Mouse (Mus musculus) limb, embryonic 15.5 days (tissue): ENCODE results near the gene Iqcc. TPM values are rescaled to one million over a fixed set of nuclear protein-coding genes. Genes with fewer than 3 reads are reported as not detected.
A peak's percentile ranks its signal among the peaks of the same experiment; 100 is the strongest.

Experiments used
- ATAC-seq: fragments of 200-750 bp; cut with Nextera tagmentation; 2 replicates; pipeline ENCODE4 v1.8.0; 2017; ENCODE audit warnings: low read depth, moderate TSS enrichment; ENCODE audit not compliant: insufficient number of reproducible peaks, low FRiP score, low TSS enrichment
- H3K27ac ChIP-seq: fragments of 300-500 bp; sonication (generic); 2 replicates; pipeline ENCODE4 v1.5.1; 2015; ENCODE audit warnings: moderate library complexity, mild to moderate bottlenecking, inconsistent platforms
- H3K27me3 ChIP-seq: fragments of 300-500 bp; sonication (generic); 2 replicates; pipeline ENCODE4 v1.6.1; 2015; ENCODE audit warnings: inconsistent platforms
- H3K36me3 ChIP-seq: fragments of 300-500 bp; sonication (generic); 2 replicates; pipeline ENCODE4 v1.6.1; 2015; ENCODE audit warnings: inconsistent platforms
- H3K4me1 ChIP-seq: fragments of 300-500 bp; sonication (generic); 2 replicates; pipeline ENCODE4 v1.6.1; 2015; ENCODE audit warnings: inconsistent platforms
- H3K4me2 ChIP-seq: fragments of 300-500 bp; sonication (generic); 2 replicates; pipeline ENCODE4 v1.6.1; 2015; ENCODE audit warnings: mild to moderate bottlenecking, inconsistent platforms
- H3K4me3 ChIP-seq: fragments of 300-500 bp; sonication (generic); 2 replicates; pipeline ENCODE4 v1.5.1; 2015; ENCODE audit warnings: mild to moderate bottlenecking, inconsistent platforms
- H3K9ac ChIP-seq: fragments of 300-500 bp; sonication (generic); 2 replicates; pipeline ENCODE4 v1.6.1; 2015; ENCODE audit warnings: inconsistent platforms
- H3K9me3 ChIP-seq: fragments of 300-500 bp; sonication (generic); 2 replicates; pipeline ENCODE4 v1.6.1; 2016; ENCODE audit warnings: inconsistent platforms
- WGBS: fragments of 180-500 bp; shearing (Covaris S2); methylation state at CpG from one replicate; pipeline ENCODE4 v1.1.7; 2015; 5-methylcytosine and 5-hydroxymethylcytosine counted together
- polyA plus RNA-seq: library from polyadenylated mRNA; unstranded; fragments of >200 nt; fragmentation: Nextera tagmentation; extraction: Ambion mirVana; gene quantifications from 2 replicates; pipeline ENCODE4 v1.2.1, GENCODE M21; 2015

Gene Iqcc
- polyA plus RNA-seq, result 28.2 and 29.6 TPM in 2 replicates

DNA sequence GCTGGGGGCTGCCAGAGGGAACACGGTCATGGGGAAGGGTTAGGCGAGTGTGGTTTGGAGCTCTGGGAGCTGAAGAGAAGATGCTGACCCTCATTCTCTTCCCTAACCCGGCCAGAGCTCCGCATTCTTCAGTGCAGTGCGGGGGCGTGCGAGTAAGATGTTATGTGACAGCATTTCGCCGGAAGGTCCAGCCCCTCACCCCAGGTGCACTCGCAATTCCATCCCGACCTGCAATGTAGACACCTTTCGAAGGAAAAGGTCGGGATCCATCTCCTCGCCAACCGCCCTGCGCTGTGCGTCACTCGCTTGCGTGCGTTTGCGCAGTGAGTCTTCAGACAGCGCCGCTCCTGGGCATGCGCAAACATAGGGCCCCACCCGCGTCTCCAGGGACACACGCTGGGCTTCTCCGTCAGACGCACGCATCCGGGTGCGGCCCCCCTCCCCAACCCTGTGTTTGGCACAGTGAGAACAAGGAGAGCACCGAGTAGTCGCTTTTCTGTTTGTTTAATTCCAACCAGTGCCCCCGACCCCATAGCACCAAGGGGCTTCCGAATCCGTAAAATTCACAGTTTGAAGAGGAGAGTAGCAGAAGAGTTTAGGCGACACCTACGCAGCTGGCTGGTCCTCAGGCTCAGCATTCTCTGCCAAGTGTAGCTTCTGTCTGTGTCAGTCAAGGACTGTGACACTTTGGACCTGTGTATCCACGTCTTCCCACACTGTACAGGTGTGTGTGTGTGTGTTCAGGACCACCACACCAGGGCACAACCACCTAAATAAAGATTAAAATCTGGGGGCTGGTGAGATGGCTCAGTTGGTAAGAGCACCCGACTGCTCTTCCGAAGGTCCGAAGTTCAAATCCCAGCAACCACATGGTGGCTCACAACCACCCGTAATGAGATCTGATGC, at the start of gene Iqcc:
Iqcc (minus strand) TSS at position 314 of the 906 bp plus-strand sequence.
- WGBS, result 4% methylated on average over 44 of the region's 44 CpGs
- Histone ChIP-seq H3K36me3 (peaks cover 20% of the 10 kb centered on the region), H3K27me3 (no peaks in the 10 kb centered on the region), H3K9ac (peak within 1 kb of the TSS; percentile 71), H3K27ac (peak within 1 kb of the TSS; percentile 93), H3K4me2 (peak within 1 kb of the TSS; percentile 73), H3K9me3 (no peaks in the 10 kb centered on the region), H3K4me1 (peaks cover 37% of the 10 kb centered on the region), H3K4me3 (peak within 1 kb of the TSS; percentile 67)
- ATAC-seq, result peak; percentile 88

GRCm38 (mm10) chr4:129662255-129662813, 43.4 kb upstream of the Iqcc start:
- Histone ChIP-seq H3K9ac (no peak overlapping the region), H3K4me2 (no peak overlapping the region), H3K36me3 (peaks cover 37% of the 10 kb centered on the region), H3K4me3 (no peak overlapping the region), H3K9me3 (no peaks in the 10 kb centered on the region), H3K4me1 (no peaks in the 10 kb centered on the region; the same call in 1 of the 2 replicates), H3K27ac (no peak overlapping the region), H3K27me3 (no peaks in the 10 kb centered on the region)
- ATAC-seq, result no peak
- WGBS, result 58% methylated on average over 3 of the region's 3 CpGs

GRCm38 (mm10) chr4:129661584-129661983, 42.7 kb upstream of the Iqcc start:
- no peak for ATAC-seq
- Histone ChIP-seq H3K9me3 (no peaks in the 10 kb centered on the region), H3K9ac (no peak overlapping the region), H3K27ac (no peak overlapping the region), H3K4me1 (no peaks in the 10 kb centered on the region; the same call in 1 of the 2 replicates), H3K36me3 (peaks cover 44% of the 10 kb centered on the region), H3K4me3 (no peak overlapping the region), H3K4me2 (no peak overlapping the region), H3K27me3 (no peaks in the 10 kb centered on the region)
- WGBS, result 77% methylated on average over 3 of the region's 3 CpGs

GRCm38 (mm10) chr4:129654770-129655169, 35.9 kb upstream of the Iqcc start:
- 91% methylated on average over 14 of the region's 14 CpGs for WGBS
- Histone ChIP-seq H3K36me3 (peaks cover 86% of the 10 kb centered on the region), H3K9ac (no peak overlapping the region)

GRCm38 (mm10) chr4:129650359-129650758, 31.5 kb upstream of the Iqcc start:
- no peak overlapping the region for H3K4me3 ChIP-seq
- H3K4me2 ChIP-seq, result no peak overlapping the region
- peaks cover 93% of the 10 kb centered on the region for H3K36me3 ChIP-seq
- no peaks in the 10 kb centered on the region for H3K9me3 ChIP-seq
- H3K9ac ChIP-seq, result no peak overlapping the region
- no peak overlapping the region for H3K27ac ChIP-seq
- ATAC-seq, result no peak
- WGBS, result 91% methylated on average over 8 of the region's 8 CpGs
- H3K27me3 ChIP-seq, result no peaks in the 10 kb centered on the region
- no peaks in the 10 kb centered on the region for H3K4me1 ChIP-seq

More at GRCm38 (mm10) chr4:129654770-129655169, 35.9 kb upstream of the Iqcc start:
- Histone ChIP-seq H3K4me1 (no peaks in the 10 kb centered on the region), H3K4me2 (no peak overlapping the region), H3K4me3 (no peak overlapping the region), H3K27ac (no peak overlapping the region), H3K9me3 (no peaks in the 10 kb centered on the region), H3K27me3 (no peaks in the 10 kb centered on the region)
- ATAC-seq, result no peak

DNA sequence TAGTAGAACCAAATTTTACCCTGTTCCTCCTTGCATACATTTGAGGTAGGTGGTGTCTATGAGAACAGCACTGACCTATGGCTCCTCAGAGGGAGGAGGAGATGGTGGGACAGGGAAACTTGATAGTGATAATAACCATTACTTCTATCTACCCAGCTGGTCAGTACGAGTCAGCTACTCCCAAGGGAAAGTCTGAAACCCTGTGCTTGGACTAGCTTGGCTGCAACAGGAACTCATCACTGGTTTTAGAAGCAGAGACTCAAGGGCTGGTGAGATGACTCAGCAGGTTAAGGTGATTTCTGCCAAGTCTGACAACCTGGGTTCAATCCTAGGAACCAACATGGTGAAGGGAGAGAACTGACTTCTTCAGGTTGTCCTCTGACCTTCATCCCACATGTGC, 29.8 kb upstream of the Iqcc start:
- Histone ChIP-seq H3K4me2 (no peak overlapping the region), H3K9me3 (no peaks in the 10 kb centered on the region), H3K27ac (no peak overlapping the region), H3K9ac (no peak overlapping the region), H3K4me1 (no peaks in the 10 kb centered on the region), H3K27me3 (no peaks in the 10 kb centered on the region), H3K36me3 (peaks cover 88% of the 10 kb centered on the region), H3K4me3 (no peak overlapping the region)
- ATAC-seq, result no peak
- WGBS, result 76% methylated on average over 1 of the region's 1 CpGs

DNA sequence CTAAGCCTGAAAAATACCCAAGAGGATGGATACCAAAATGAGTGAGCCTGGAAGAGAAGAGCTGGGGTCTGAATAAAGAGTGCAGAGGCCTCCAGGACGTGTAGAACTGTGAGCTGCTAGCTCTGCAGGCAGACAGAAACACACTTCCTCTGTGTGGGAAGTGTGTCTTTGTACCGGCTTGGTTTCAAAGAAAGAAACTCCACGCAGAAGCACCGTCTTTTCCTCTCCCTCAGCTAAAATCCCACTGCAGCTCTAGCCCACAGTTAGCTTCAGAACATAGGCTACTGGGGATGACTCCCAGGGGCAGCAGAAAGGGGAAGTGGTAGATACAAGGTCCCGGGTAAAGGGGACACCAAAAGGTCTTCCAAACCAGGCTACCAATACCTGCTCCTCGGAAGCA, 26.3 kb upstream of the Iqcc start:
- H3K4me2 ChIP-seq, result no peak overlapping the region
- 90% methylated on average over 6 of the region's 6 CpGs for WGBS
- no peaks in the 10 kb centered on the region for H3K27me3 ChIP-seq
- peaks cover 10% of the 10 kb centered on the region for H3K4me1 ChIP-seq
- H3K4me3 ChIP-seq, result no peak overlapping the region
- peaks cover 60% of the 10 kb centered on the region for H3K36me3 ChIP-seq
- no peak overlapping the region for H3K9ac ChIP-seq
- ATAC-seq, result no peak
- H3K9me3 ChIP-seq, result no peaks in the 10 kb centered on the region
- H3K27ac ChIP-seq, result no peak overlapping the region

DNA sequence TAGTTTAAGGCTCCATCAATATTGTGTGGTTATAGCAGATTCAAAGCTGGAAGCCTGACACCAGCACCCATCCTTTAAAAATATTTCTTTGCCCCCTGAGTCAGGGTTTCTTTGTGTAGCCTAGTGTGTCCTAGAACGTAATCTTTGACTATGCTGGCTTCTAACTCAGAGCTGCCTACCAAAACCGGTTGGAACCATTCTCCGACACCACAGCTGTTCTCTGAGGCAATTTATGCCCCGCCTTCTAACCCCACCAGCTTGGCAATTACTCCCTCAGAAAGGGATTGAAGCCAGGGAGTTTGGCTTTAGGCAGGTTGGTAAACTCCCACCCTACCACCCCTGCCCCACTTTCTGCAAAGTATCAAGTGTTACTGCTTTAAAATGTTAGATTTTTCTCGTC, 22.9 kb upstream of the Iqcc start:
- WGBS, result 30% methylated on average over 5 of the region's 5 CpGs
- peak overlapping the region; percentile 65 for H3K4me3 ChIP-seq
- peaks cover 51% of the 10 kb centered on the region for H3K36me3 ChIP-seq
- H3K4me2 ChIP-seq, result peak overlapping the region; percentile 79
- peak overlapping the region; percentile 73 for H3K27ac ChIP-seq
- ATAC-seq, result no peak
- peaks cover 30% of the 10 kb centered on the region for H3K4me1 ChIP-seq
- H3K9ac ChIP-seq, result no peak overlapping the region
- no peaks in the 10 kb centered on the region for H3K9me3 ChIP-seq
- H3K27me3 ChIP-seq, result no peaks in the 10 kb centered on the region

GRCm38 (mm10) chr4:129640638-129641467, 22.0 kb upstream of the Iqcc start, which contains the start of gene Txlna:
Gene Txlna (minus strand): TSS chr4:129641065.
- peaks cover 30% of the 10 kb centered on the region for H3K4me1 ChIP-seq
- peak within 1 kb of the TSS; percentile 65 for H3K4me3 ChIP-seq
- H3K9me3 ChIP-seq, result no peaks in the 10 kb centered on the region
- H3K27me3 ChIP-seq, result no peaks in the 10 kb centered on the region
- under 1% methylated on average over 60 of the region's 60 CpGs for WGBS
- peak within 1 kb of the TSS; percentile 79 for H3K4me2 ChIP-seq
- peak within 1 kb of the TSS; percentile 98 for H3K27ac ChIP-seq
- H3K9ac ChIP-seq, result peak within 1 kb of the TSS; percentile 67
- peak; percentile 93 for ATAC-seq
- H3K36me3 ChIP-seq, result peaks cover 52% of the 10 kb centered on the region

DNA sequence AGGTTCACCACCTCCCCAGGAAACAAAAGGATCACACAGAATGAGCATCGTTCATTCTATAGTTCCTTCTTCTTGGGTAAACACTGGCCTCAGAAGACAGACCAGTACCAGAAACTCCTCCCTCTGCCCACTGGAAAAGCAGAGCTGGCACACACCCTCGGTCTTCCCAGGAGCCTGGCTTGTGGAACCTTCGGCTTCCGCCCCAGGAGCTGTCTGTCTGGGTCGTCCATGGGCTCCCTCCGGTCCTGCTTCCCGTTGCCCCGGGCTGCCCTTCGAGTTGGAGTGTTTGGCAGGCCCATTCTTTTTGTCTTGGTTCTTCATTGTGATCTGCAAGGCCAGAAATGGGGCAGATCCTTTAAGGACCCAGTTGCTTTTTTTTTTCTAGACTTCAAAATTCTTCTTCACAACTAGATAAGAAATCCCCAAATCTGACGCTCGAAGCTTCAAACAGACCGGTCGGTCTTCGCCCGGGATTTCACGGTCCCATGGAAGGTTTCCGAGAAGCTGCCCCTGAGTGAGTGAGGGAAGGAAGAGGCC, 21.3 kb upstream of the Iqcc start:
- Histone ChIP-seq H3K4me3 (peak overlapping the region; percentile 65), H3K4me1 (peaks cover 30% of the 10 kb centered on the region), H3K9me3 (no peaks in the 10 kb centered on the region), H3K27ac (peak overlapping the region; percentile 98), H3K9ac (peak overlapping the region; percentile 67), H3K36me3 (peaks cover 50% of the 10 kb centered on the region), H3K27me3 (no peaks in the 10 kb centered on the region), H3K4me2 (peak overlapping the region; percentile 79)
- whole genome bisulfite sequencing, result 2% methylated on average over 17 of the region's 17 CpGs
- ATAC-seq, result no peak

DNA sequence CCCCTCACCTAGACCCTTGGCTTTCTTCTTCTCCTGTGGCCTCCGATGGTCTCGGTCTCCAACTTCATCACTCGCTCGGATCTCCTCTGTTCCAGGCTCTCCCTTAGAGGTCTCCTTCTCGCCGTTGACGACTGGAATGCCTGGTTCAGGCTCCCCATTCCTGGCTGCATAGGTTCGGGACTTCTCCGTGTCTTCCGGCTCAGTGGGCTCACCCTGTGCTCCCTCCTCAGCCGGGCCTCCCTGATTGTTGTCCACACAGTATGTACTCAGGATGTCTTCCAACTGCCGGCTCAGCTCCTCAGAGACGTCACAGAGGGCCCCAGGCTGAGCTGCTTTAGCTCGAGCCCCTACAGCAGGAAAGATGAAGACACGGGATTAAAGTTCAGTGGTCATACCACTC, 20.3 kb upstream of the Iqcc start:
- Histone ChIP-seq H3K36me3 (peaks cover 50% of the 10 kb centered on the region), H3K9me3 (no peaks in the 10 kb centered on the region), H3K9ac (peak overlapping the region; percentile 67), H3K4me2 (peak overlapping the region; percentile 79), H3K27ac (peak overlapping the region; percentile 98), H3K4me1 (peaks cover 30% of the 10 kb centered on the region), H3K4me3 (peak overlapping the region; percentile 65), H3K27me3 (no peaks in the 10 kb centered on the region)
- ATAC-seq, result no peak
- 86% methylated on average over 15 of the region's 15 CpGs for WGBS
